Mouse (Mus musculus): ENCODE measurements around the gene Rab34. TPM values are rescaled to one million over a fixed set of nuclear protein-coding genes. Genes with fewer than 3 reads are reported as not detected.

Rab34 gene
- polyA plus RNA-seq, 1 experiment from 2014 or later, result 61.5 TPM

- no peaks in the 10 kb centered on the region for H3K9me3 ChIP-seq (ENCODE audit: control insufficient read depth, low read length)
- under 1% methylated on average over 23 of the region's 23 CpGs for WGBS
- peak overlapping the region; percentile 53 for H3K4me3 ChIP-seq (ENCODE audit: low read depth, low read length)
Measured at GRCm38 (mm10) chr11:78176905-78177331, 11.3 kb upstream of the Rab34 start.

DNA sequence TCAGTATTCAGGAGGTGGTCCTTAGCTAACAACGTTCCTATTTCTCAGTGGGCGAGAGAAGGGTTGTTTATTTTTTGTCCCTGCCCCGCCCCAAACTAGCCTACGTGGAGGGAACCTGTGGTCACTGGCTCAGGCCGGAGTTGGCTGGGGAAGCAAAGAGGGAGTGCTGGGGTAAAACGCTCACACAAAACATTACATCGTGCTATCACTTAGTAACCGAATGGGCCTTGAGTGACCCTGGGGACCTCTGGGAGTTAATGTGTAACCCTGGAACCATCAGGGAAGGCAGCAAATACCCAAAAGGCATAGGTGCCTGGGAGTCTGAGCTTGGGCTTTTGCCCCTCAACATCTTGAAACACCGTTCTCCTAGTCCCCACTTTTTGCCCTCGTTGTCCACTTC, 10.8 kb upstream of the Rab34 start:
- Histone ChIP-seq H3K4me1 (ENCODE audit: control insufficient read depth, insufficient read depth, low read length) (peaks cover 31% of the 10 kb centered on the region), H3K4me2 (ENCODE audit: low read depth, low read length) (peak overlapping the region; percentile 53), H3K4me3 (ENCODE audit: low read depth, low read length) (peak overlapping the region; percentile 53), H3K27me3 (ENCODE audit: control insufficient read depth, insufficient read depth, low read length) (no peaks in the 10 kb centered on the region), H3K9me3 (ENCODE audit: control insufficient read depth, low read length) (no peaks in the 10 kb centered on the region), H3K9ac (replicated peaks; ENCODE audit: low read depth, low read length) (no peak overlapping the region), H3K27ac (ENCODE audit: low read depth, low read length) (peak overlapping the region; percentile 4; the same call in 1 of the 2 replicates), H3K36me3 (ENCODE audit: control insufficient read depth, insufficient read depth, low read length) (peaks cover 24% of the 10 kb centered on the region)
- WGBS, result 3% methylated on average over 10 of the region's 10 CpGs
- ATAC-seq (ENCODE audit: low read depth), result no peak; the same call in 1 of the 2 replicates

More at GRCm38 (mm10) chr11:78176905-78177331, 11.3 kb upstream of the Rab34 start:
- Histone ChIP-seq H3K27me3 (ENCODE audit: control insufficient read depth, insufficient read depth, low read length) (no peaks in the 10 kb centered on the region), H3K36me3 (ENCODE audit: control insufficient read depth, insufficient read depth, low read length) (peaks cover 24% of the 10 kb centered on the region), H3K9ac (replicated peaks; ENCODE audit: low read depth, low read length) (0 out of 2 replicates have a peak overlapping the region, but pooled peaks have one; percentile 44), H3K27ac (ENCODE audit: low read depth, low read length) (no peak overlapping the region), H3K4me2 (ENCODE audit: low read depth, low read length) (peak overlapping the region; percentile 53), H3K4me1 (ENCODE audit: control insufficient read depth, insufficient read depth, low read length) (peaks cover 26% of the 10 kb centered on the region)
- ATAC-seq (ENCODE audit: low read depth), result no peak

DNA sequence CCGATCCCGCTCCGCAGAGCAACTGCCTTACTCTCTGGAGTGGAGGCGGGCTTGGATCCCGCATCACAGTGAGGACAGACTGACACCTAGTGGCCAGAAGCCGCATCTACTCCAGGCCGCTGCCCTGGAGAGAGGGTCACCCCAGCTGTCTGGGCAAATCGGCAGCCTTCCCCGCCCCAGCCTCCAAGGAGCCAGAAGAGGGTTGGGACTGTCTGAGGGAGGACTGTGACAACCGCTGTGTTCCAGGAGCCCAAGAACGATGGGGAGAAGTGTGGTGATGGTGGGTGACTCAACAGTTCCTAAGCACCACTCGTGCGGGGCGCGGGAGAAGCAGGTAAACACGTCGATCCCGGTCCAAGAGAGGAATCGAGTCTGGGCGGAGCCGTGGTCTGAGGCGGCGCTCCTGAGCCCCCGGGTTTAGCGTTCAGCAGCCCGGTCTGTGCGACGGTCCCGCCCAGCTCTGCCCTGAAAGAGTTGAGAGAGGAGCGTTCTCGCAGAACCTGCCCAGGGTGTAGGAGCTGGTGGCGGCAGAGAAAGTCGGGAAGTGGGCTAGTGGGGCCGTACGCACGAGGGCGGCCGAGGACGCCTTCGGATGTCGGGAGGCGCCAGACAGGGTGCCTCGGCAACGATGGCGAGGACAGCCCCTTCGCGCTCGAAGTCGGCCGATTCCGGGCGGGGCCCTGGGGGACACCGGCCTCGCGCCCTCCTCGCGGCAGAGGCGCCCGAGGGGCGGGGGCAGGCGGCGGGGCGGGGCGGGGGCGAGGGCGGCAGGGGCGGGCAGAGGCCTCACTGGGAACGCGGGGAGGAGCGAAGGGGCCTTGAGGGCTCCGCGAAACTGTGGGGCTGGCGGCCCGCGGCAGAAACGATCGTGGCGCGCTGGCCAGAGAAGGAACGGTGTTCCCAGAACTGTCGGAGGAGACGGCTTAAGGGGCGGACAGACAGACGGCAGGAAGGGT, 10.0 kb upstream of the Rab34 start:
- peak overlapping the region; percentile 53 for H3K4me3 ChIP-seq (ENCODE audit: low read depth, low read length)
- peak; percentile 87 for ATAC-seq (ENCODE audit: low read depth)
- WGBS, result 0% methylated on average over 67 of the region's 84 CpGs
- peaks cover 32% of the 10 kb centered on the region for H3K4me1 ChIP-seq (ENCODE audit: control insufficient read depth, insufficient read depth, low read length)
- peaks cover 24% of the 10 kb centered on the region for H3K36me3 ChIP-seq (ENCODE audit: control insufficient read depth, insufficient read depth, low read length)
- peak overlapping the region; percentile 78 for H3K27ac ChIP-seq (ENCODE audit: low read depth, low read length)
- peak overlapping the region; percentile 53 for H3K4me2 ChIP-seq (ENCODE audit: low read depth, low read length)
- no peaks in the 10 kb centered on the region for H3K9me3 ChIP-seq (ENCODE audit: control insufficient read depth, low read length)
- H3K27me3 ChIP-seq (ENCODE audit: control insufficient read depth, insufficient read depth, low read length), result no peaks in the 10 kb centered on the region
- peak overlapping the region; percentile 41 for H3K9ac ChIP-seq (replicated peaks; ENCODE audit: low read depth, low read length)

DNA sequence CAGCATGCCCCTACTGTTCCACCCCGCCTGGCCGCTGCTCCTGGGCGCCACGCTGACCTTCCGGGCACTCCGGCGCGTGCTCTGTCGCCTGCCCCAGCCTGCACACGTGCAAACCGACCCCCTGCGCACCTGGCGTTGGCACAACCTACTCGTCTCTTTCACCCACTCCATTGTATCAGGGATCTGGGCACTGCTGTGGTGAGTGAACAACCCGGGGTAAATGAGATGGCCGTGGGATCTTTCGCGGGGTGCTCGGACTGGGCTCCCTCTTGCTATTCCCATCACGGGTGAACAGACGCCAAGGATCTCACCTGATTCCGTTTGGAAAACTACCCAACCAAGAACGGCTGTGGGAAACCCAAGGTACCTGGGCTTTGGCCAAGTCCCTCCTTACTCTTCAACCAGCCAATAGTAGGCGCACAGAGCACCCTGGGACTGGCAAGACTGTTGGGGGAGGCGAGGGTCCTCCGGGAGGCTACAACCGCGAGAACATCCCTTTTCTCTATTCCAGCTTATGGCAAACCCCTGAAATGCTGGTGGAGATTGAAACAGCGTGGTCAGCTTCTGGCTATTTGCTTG, 9.3 kb upstream of the Rab34 start:
- peak overlapping the region; percentile 78 for H3K27ac ChIP-seq (ENCODE audit: low read depth, low read length)
- peak overlapping the region; percentile 41 for H3K9ac ChIP-seq (replicated peaks; ENCODE audit: low read depth, low read length)
- H3K4me3 ChIP-seq (ENCODE audit: low read depth, low read length), result peak overlapping the region; percentile 53
- peaks cover 24% of the 10 kb centered on the region for H3K36me3 ChIP-seq (ENCODE audit: control insufficient read depth, insufficient read depth, low read length)
- 2% methylated on average over 29 of the region's 29 CpGs for WGBS
- ATAC-seq (ENCODE audit: low read depth), result peak; percentile 3; the same call in 1 of the 2 replicates
- H3K9me3 ChIP-seq (ENCODE audit: control insufficient read depth, low read length), result no peaks in the 10 kb centered on the region
- H3K4me2 ChIP-seq (ENCODE audit: low read depth, low read length), result peak overlapping the region; percentile 53
- H3K27me3 ChIP-seq (ENCODE audit: control insufficient read depth, insufficient read depth, low read length), result no peaks in the 10 kb centered on the region
- peaks cover 32% of the 10 kb centered on the region for H3K4me1 ChIP-seq (ENCODE audit: control insufficient read depth, insufficient read depth, low read length)

- no peaks in the 10 kb centered on the region for H3K9me3 ChIP-seq (ENCODE audit: control insufficient read depth, low read length)
- peak overlapping the region; percentile 78; the same call in 1 of the 2 replicates for H3K27ac ChIP-seq (ENCODE audit: low read depth, low read length)
- peaks cover 32% of the 10 kb centered on the region for H3K4me1 ChIP-seq (ENCODE audit: control insufficient read depth, insufficient read depth, low read length)
- H3K27me3 ChIP-seq (ENCODE audit: control insufficient read depth, insufficient read depth, low read length), result no peaks in the 10 kb centered on the region
- H3K4me2 ChIP-seq (ENCODE audit: low read depth, low read length), result peak overlapping the region; percentile 53
- peak overlapping the region; percentile 53 for H3K4me3 ChIP-seq (ENCODE audit: low read depth, low read length)
- ATAC-seq (ENCODE audit: low read depth), result no peak
- H3K9ac ChIP-seq (replicated peaks; ENCODE audit: low read depth, low read length), result 0 out of 2 replicates have a peak overlapping the region, but pooled peaks have one; percentile 41
- H3K36me3 ChIP-seq (ENCODE audit: control insufficient read depth, insufficient read depth, low read length), result peaks cover 24% of the 10 kb centered on the region
- WGBS, result 27% methylated on average over 8 of the region's 8 CpGs
Measured at GRCm38 (mm10) chr11:78179438-78179999, 8.7 kb upstream of the Rab34 start.

DNA sequence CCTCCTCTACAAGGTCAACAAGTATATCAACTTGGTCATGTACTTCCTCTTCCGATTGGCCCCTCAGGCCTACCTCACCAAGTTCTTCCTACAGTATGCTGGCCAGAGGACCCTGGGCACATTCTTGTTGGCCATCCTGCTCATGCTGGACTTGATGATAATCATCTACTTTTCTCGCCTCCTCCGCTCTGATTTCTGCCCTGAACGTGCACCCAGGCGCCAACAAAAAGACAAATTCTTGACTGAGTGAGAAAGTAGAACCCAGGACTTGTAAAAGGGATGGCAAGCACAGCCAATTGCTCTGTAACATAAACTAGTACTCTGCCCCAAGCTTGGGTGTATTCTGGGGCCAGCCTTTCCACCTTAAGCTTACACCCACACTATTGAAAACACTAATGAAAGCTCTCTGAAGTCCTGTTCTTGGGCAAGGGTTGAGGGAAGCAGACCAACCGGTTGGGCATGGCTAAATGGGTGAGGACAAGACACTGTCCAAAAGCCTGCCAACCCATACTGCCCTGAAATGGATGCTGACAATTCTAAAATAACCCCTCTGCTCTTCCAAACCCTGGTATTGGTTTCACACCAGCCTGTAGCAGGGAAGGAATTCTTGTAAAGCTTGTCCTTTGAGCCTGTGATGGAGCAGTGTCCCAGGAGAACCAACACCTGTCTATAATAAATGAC, 8.0 kb upstream of the Rab34 start:
- Histone ChIP-seq H3K9ac (replicated peaks; ENCODE audit: low read depth, low read length) (no peak overlapping the region), H3K4me2 (ENCODE audit: low read depth, low read length) (peak overlapping the region; percentile 53; the same call in 1 of the 2 replicates), H3K4me1 (ENCODE audit: control insufficient read depth, insufficient read depth, low read length) (peaks cover 32% of the 10 kb centered on the region)

GRCm38 (mm10) chr11:78181830-78182357, 6.3 kb upstream of the Rab34 start:
- Histone ChIP-seq H3K9ac (replicated peaks; ENCODE audit: low read depth, low read length) (peak overlapping the region; percentile 92; the same call in 1 of the 2 replicates), H3K27me3 (ENCODE audit: control insufficient read depth, insufficient read depth, low read length) (no peaks in the 10 kb centered on the region), H3K4me2 (ENCODE audit: low read depth, low read length) (peak overlapping the region; percentile 71), H3K9me3 (ENCODE audit: control insufficient read depth, low read length) (no peaks in the 10 kb centered on the region), H3K4me1 (ENCODE audit: control insufficient read depth, insufficient read depth, low read length) (peaks cover 29% of the 10 kb centered on the region), H3K27ac (ENCODE audit: low read depth, low read length) (no peak overlapping the region), H3K36me3 (ENCODE audit: control insufficient read depth, insufficient read depth, low read length) (peaks cover 24% of the 10 kb centered on the region), H3K4me3 (ENCODE audit: low read depth, low read length) (peak overlapping the region; percentile 91)
- ATAC-seq (ENCODE audit: low read depth), result no peak
- WGBS, result 49% methylated on average over 2 of the region's 2 CpGs

More for the DNA sequence above, 8.0 kb upstream of the Rab34 start:
- no peaks in the 10 kb centered on the region for H3K9me3 ChIP-seq (ENCODE audit: control insufficient read depth, low read length)
- no peak overlapping the region for H3K4me3 ChIP-seq (ENCODE audit: low read depth, low read length)
- no peaks in the 10 kb centered on the region for H3K27me3 ChIP-seq (ENCODE audit: control insufficient read depth, insufficient read depth, low read length)
- no peak for ATAC-seq (ENCODE audit: low read depth)
- 78% methylated on average over 6 of the region's 6 CpGs for WGBS
- H3K27ac ChIP-seq (ENCODE audit: low read depth, low read length), result no peak overlapping the region
- peaks cover 24% of the 10 kb centered on the region for H3K36me3 ChIP-seq (ENCODE audit: control insufficient read depth, insufficient read depth, low read length)

GRCm38 (mm10) chr11:78182450-78182849, 5.8 kb upstream of the Rab34 start:
- Histone ChIP-seq H3K9me3 (ENCODE audit: control insufficient read depth, low read length) (no peaks in the 10 kb centered on the region), H3K36me3 (ENCODE audit: control insufficient read depth, insufficient read depth, low read length) (peaks cover 24% of the 10 kb centered on the region), H3K4me2 (ENCODE audit: low read depth, low read length) (peak overlapping the region; percentile 71), H3K9ac (replicated peaks; ENCODE audit: low read depth, low read length) (peak overlapping the region; percentile 92), H3K27ac (ENCODE audit: low read depth, low read length) (peak overlapping the region; percentile 93; the same call in 1 of the 2 replicates), H3K27me3 (ENCODE audit: control insufficient read depth, insufficient read depth, low read length) (no peaks in the 10 kb centered on the region), H3K4me1 (ENCODE audit: control insufficient read depth, insufficient read depth, low read length) (peaks cover 24% of the 10 kb centered on the region), H3K4me3 (ENCODE audit: low read depth, low read length) (peak overlapping the region; percentile 91)
- WGBS, result 9% methylated on average over 7 of the region's 7 CpGs
- ATAC-seq (ENCODE audit: low read depth), result no peak

Data from neural tube, embryonic 14.5 days (tissue).